Mouse (Mus musculus) thymus, postnatal 0 days (tissue): ENCODE data around the gene Plin5. TPM values are rescaled to one million over a fixed set of nuclear protein-coding genes. Genes with fewer than 3 reads are reported as not detected.
"Not testable (repeated sequence)": the region's sequence is repeated elsewhere in the genome, so short reads cannot be mapped to it uniquely, and the experiment has no call there.

ENCODE experiments used
- DNase-seq: peaks from one replicate; pipeline ENCODE4 v3.0.0-alpha.2; 2015; ENCODE audit warnings: low spot score
- polyA plus RNA-seq: library from polyadenylated mRNA; unstranded; fragments of >200 nt; fragmentation: Nextera tagmentation; extraction: Ambion mirVana; gene quantifications from 2 replicates; pipeline ENCODE4 v1.2.1, GENCODE M21; 2015

Gene Plin5
- polyA plus RNA-seq, 1 experiment from 2014 or later: 0.44 TPM

- no peak for DNase-seq
Observed at GRCm38 (mm10) chr17:56108334-56109044, 8.9 kb downstream of the Plin5 start.

- no peak for DNase-seq
Observed at GRCm38 (mm10) chr17:56107736-56108135, 9.7 kb downstream of the Plin5 start.

GRCm38 (mm10) chr17:56106981-56107380 lies 10.4 kb downstream of the Plin5 start:
- no peak for DNase-seq

- DNase-seq: not testable (repeated sequence)
Observed at GRCm38 (mm10) chr17:56106436-56106835, 11.0 kb downstream of the Plin5 start.

GRCm38 (mm10) chr17:56104821-56105220 lies 12.6 kb downstream of the Plin5 start:
- DNase-seq: not testable (repeated sequence)

- no peak for DNase-seq
Observed at GRCm38 (mm10) chr17:56103465-56104285, 13.7 kb downstream of the Plin5 start.

GRCm38 (mm10) chr17:56102927-56103326 lies 14.5 kb downstream of the Plin5 start:
- DNase-seq: no peak

- DNase-seq: no peak
Observed at GRCm38 (mm10) chr17:56102158-56102557, 15.2 kb downstream of the Plin5 start.

GRCm38 (mm10) chr17:56100811-56101210 lies 16.6 kb downstream of the Plin5 start:
- DNase-seq: no peak

- DNase-seq: no peak
Observed at GRCm38 (mm10) chr17:56098711-56099572, 18.5 kb downstream of the Plin5 start.

GRCm38 (mm10) chr17:56098180-56098579 lies 19.2 kb downstream of the Plin5 start:
- DNase-seq: no peak

GRCm38 (mm10) chr17:56096883-56097282 lies 20.5 kb downstream of the Plin5 start:
- no peak for DNase-seq

GRCm38 (mm10) chr17:56092794-56093193 lies 24.6 kb downstream of the Plin5 start:
- no peak for DNase-seq

- DNase-seq: no peak
Observed at GRCm38 (mm10) chr17:56092312-56092711, 25.1 kb downstream of the Plin5 start.

GRCm38 (mm10) chr17:56080781-56081585 lies 36.4 kb downstream of the Plin5 start:
- DNase-seq: peak; percentile 29

GRCm38 (mm10) chr17:56079921-56080320 lies 37.5 kb downstream of the Plin5 start:
- DNase-seq: peak; percentile 25

- peak; percentile 99 for DNase-seq
Observed at GRCm38 (mm10) chr17:56078880-56079795, 38.3 kb downstream of the Plin5 start, which contains the start of gene Hdgfl2. Gene Hdgfl2 (plus strand): TSS chr17:56079634.

- DNase-seq: not testable (repeated sequence)
Observed at GRCm38 (mm10) chr17:56078361-56078760, 39.0 kb downstream of the Plin5 start.

GRCm38 (mm10) chr17:56077523-56077922 lies 39.9 kb downstream of the Plin5 start:
- DNase-seq: no peak

GRCm38 (mm10) chr17:56074827-56075208 lies 42.6 kb downstream of the Plin5 start, which contains the start of gene Ubxn6:
Gene Ubxn6 (minus strand): TSS chr17:56075028.
- peak; percentile 97 for DNase-seq
